Mouse (Mus musculus): Measurements from ENCODE around the gene Men1.
A peak's percentile ranks its signal among the peaks of the same experiment; 100 is the strongest.

DNA sequence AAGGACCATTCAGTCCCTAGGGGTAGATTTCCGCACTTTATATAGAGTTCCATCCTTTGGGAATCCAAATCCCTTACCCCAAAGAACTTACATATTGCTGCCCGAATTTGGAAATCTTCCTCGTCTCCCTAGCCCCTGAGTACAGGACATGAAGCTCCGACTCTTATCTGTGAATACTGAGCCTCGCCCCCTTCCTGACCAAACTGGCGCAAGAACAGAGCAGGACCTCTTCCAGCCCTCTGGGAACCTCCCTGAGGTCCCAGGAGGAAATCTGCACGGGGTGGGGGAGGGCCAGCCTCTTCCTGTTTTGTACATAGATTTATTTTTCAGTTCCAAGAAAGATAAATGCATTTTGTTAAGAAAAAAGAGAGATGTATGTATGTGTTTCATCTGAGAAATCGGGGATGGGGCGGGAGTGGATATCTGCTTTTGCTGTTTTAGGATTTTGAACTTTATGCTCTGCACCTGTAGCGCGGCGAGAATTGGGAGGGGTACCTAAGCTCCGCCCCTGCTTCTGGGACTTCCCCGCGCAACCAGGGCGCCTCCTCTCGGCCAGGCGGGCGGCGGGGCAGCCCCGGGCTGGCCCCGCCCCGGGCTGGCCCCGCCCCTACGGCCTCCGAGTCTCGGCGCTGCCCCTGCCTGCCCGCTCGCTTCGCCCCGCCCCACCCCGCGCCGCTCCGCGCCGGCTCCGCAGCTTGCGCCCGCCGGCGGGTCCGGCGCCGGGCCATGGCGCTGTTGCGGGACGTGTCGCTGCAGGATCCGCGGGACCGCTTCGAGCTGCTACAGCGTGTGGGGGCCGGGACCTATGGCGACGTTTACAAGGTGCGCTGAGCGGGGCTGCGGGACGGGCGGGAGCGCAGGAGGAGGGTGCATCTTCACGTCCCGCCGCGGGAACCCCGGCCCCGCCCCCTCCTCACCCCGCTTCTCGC, 6.0 kb downstream of the Men1 start, which contains the start of gene Map4k2:
- no peak for TF ChIP-seq POLR2A (IDR thresholded peaks at IDR 0.05; ENCODE audit: low read depth, low read length)
- TF ChIP-seq ZNF384 (IDR thresholded peaks at IDR 0.05; ENCODE audit: low read depth, low read length), result no peak
- peak; percentile 76 for TF ChIP-seq EP300 (IDR thresholded peaks at IDR 0.05; ENCODE audit: low read length)
- TF ChIP-seq CHD1 (IDR thresholded peaks at IDR 0.05; ENCODE audit: low read depth, low read length), result no peak
- TF ChIP-seq NRF1 (IDR thresholded peaks at IDR 0.05; ENCODE audit: low read depth, low read length), result peak; percentile 55
- TF ChIP-seq RCOR1 (conservative IDR thresholded peaks at IDR 0.05; ENCODE audit: low read depth, low read length), result 0 out of 2 replicates have a peak, but pooled peaks have one; percentile 55
- TF ChIP-seq NELFE (IDR thresholded peaks at IDR 0.05; ENCODE audit: low read depth, low read length), result peak; percentile 50
- no peak for TF ChIP-seq SMC3 (IDR thresholded peaks at IDR 0.05; ENCODE audit: low read depth, low read length)
- peak; percentile 15; the same call in 1 of the 2 replicates for TF ChIP-seq MXI1 (IDR thresholded peaks at IDR 0.05; ENCODE audit: low read depth, low read length)
- no peak for TF ChIP-seq USF1 (IDR thresholded peaks at IDR 0.05; ENCODE audit: low read depth, low read length)
- no peak for TF ChIP-seq RAD21 (IDR thresholded peaks at IDR 0.05; ENCODE audit: low read depth, low read length)
